Comparison of ENCODE assay signal across 9 mouse cellular contexts in the genomic region with DNA sequence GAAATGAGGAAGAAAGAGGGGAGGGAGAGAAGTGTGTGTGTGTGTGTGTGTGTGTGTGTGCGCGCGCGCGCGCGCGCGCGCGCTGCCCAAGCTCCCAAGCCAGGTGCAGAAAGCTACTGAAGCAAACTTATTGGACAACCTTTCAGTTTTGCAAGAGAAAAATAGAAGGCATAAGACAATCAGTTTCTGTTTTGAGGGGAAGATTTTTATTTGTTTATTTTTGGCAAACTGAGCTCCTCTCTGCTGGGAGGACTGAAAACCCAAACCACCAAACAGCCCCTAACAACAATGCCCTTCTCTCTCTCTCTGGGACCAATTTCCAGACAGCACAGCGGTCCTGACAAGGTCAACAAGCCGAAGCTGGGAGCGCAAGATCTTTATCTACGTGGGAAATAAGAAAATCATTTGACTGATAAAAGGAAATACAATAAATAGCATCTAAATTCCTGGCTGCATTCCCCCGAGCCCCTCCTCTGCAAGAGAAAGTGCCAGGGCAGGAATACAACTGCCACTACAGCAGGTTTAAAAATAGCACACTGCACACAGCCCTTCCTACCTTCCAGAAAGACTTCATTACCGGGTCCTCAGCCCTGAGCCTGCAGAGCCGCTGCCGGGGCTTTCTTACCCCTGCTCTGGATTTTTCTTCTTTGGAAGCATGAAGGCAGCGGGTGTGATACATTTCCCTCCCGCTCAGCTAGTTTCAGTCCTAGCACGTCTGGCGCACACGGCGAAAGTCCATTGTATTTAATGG.
DNase-seq lines count a peak whose midpoint lies in the region; ATAC-seq and TF ChIP-seq lines count a peak whose summit lies in the region.
"Had no signal": no experiment of that assay in that cellular context is flagged by ENCODE, and none has a peak within 500 bp of the region (broad histone marks: within the 10 kb centered on the region; RNA-seq: fewer than 3 reads in every experiment).

No protein-coding gene starts in this region.

- 8% methylated on average over 25 of the region's 25 CpGs for WGBS in embryonic facial prominence, embryonic 12.5 days
- WGBS in heart, postnatal 0 days = 1% methylated on average over 25 of the region's 25 CpGs

- ATAC-seq in frontal cortex, adult (ENCODE audit: low TSS enrichment) = peak; percentile 20; the same call in 1 of the 2 replicates
- no peak for ATAC-seq in embryonic facial prominence, embryonic 12.5 days (ENCODE audit: insufficient number of reproducible peaks, insufficient read depth, low FRiP score, low TSS enrichment)
- ATAC-seq in heart, postnatal 0 days (ENCODE audit: insufficient read depth, low read depth) = peak; percentile 51

- no peaks in the 10 kb centered on the region for H3K36me3 ChIP-seq in embryonic facial prominence, embryonic 12.5 days
- H3K36me3 ChIP-seq in heart, postnatal 0 days (replicated peaks; ENCODE audit: control insufficient read depth, insufficient read depth, low read length) = no peaks in the 10 kb centered on the region
- H3K36me3 ChIP-seq in megakaryocyte, embryonic 14.5 days (replicated peaks; ENCODE audit: low read length) = no peaks in the 10 kb centered on the region

- no peaks in the 10 kb centered on the region for H3K9me3 ChIP-seq in embryonic facial prominence, embryonic 12.5 days
- H3K9me3 ChIP-seq in heart, postnatal 0 days (replicated peaks; ENCODE audit: control insufficient read depth, low read length) = no peaks in the 10 kb centered on the region
- no peaks in the 10 kb centered on the region for H3K9me3 ChIP-seq in megakaryocyte, embryonic 14.5 days

- peaks cover 40% of the 10 kb centered on the region for H3K4me1 ChIP-seq in embryonic facial prominence, embryonic 12.5 days
- peaks cover 46% of the 10 kb centered on the region for H3K4me1 ChIP-seq in heart, postnatal 0 days (ENCODE audit: control insufficient read depth, insufficient read depth)
- H3K4me1 ChIP-seq in megakaryocyte, embryonic 14.5 days = peaks cover 65% of the 10 kb centered on the region

- DNase-seq in frontal cortex, postnatal 14 days (ENCODE audit: low spot score in 2 of 2) = no peak
- peak; percentile 34 for DNase-seq in R1 (ENCODE audit: low read depth, low spot score)
- peak; percentile 84 for DNase-seq in heart, postnatal 0 days (ENCODE audit: low spot score)
- DNase-seq in kidney, postnatal 36 days = peak; percentile 70 to 80
- DNase-seq in telencephalon, adult 2 months (ENCODE audit: low read depth, low spot score) = peak; percentile 42

- no peak for TF ChIP-seq CTCF in heart, postnatal 0 days (IDR thresholded peaks at IDR 0.05; ENCODE audit: low read depth)

- H3K4me3 ChIP-seq in embryonic facial prominence, embryonic 12.5 days = peak overlapping the region; percentile 37
- peak overlapping the region; percentile 50 for H3K4me3 ChIP-seq in heart, postnatal 0 days (ENCODE audit: low read depth, low read length)
- peak overlapping the region; percentile 93 for H3K4me3 ChIP-seq in megakaryocyte, embryonic 14.5 days (replicated peaks)

- peak; percentile 47; the same call in 1 of the 2 replicates for TF ChIP-seq EP300 in heart, postnatal 0 days (IDR thresholded peaks at IDR 0.05; ENCODE audit: low read depth)

- H3K9ac ChIP-seq in embryonic facial prominence, embryonic 12.5 days = peak overlapping the region; percentile 52
- peak overlapping the region; percentile 69 for H3K9ac ChIP-seq in heart, postnatal 0 days (replicated peaks; ENCODE audit: low read depth, low read length)

- H3K4me2 ChIP-seq in embryonic facial prominence, embryonic 12.5 days (replicated peaks) = peak overlapping the region; percentile 61
- H3K4me2 ChIP-seq in heart, postnatal 0 days (ENCODE audit: low read depth, low read length) = peak overlapping the region; percentile 85

- peak overlapping the region; percentile 94 for H3K27ac ChIP-seq in embryonic facial prominence, embryonic 12.5 days
- H3K27ac ChIP-seq in heart, postnatal 0 days (ENCODE audit: low read depth) = peak overlapping the region; percentile 99

- H3K27me3 ChIP-seq in embryonic facial prominence, embryonic 12.5 days = no peaks in the 10 kb centered on the region
- H3K27me3 ChIP-seq in heart, postnatal 0 days (ENCODE audit: control insufficient read depth, insufficient read depth, low read length) = no peaks in the 10 kb centered on the region
- H3K27me3 ChIP-seq in megakaryocyte, embryonic 14.5 days (replicated peaks) = peaks cover 2% of the 10 kb centered on the region
- H3K27me3 ChIP-seq: Patski had no signal

Comparison
In these comparisons a context has a peak if more than half of its experiments do, and no peak if none do; other contexts are left out.
1. DNase-seq: peak in R1 (single experiment), heart, postnatal 0 days (single experiment), kidney, postnatal 36 days (2 of 2) and telencephalon, adult 2 months (single experiment); none in frontal cortex, postnatal 14 days (0 of 2).
2. H3K4me3 ChIP-seq: peak in every context shown above with its lines; median percentile 93 in megakaryocyte, embryonic 14.5 days; 50 in heart, postnatal 0 days; 37 in embryonic facial prominence, embryonic 12.5 days.